Mouse (Mus musculus) erythroblast, embryonic 14.5 days (primary cell): ENCODE results near the gene Ugt2b35.

ENCODE experiments used
- GATA1 ChIP-seq: IDR thresholded peaks from 2 replicates; pipeline ENCODE4 v1.6.1; 2012; ENCODE audit warnings: low read length, inconsistent platforms, mixed read lengths
- TAL1 ChIP-seq: IDR thresholded peaks from 3 replicates; pipeline ENCODE4 v1.6.1; 2012; ENCODE audit warnings: low read length, inconsistent platforms, mixed read lengths

DNA sequence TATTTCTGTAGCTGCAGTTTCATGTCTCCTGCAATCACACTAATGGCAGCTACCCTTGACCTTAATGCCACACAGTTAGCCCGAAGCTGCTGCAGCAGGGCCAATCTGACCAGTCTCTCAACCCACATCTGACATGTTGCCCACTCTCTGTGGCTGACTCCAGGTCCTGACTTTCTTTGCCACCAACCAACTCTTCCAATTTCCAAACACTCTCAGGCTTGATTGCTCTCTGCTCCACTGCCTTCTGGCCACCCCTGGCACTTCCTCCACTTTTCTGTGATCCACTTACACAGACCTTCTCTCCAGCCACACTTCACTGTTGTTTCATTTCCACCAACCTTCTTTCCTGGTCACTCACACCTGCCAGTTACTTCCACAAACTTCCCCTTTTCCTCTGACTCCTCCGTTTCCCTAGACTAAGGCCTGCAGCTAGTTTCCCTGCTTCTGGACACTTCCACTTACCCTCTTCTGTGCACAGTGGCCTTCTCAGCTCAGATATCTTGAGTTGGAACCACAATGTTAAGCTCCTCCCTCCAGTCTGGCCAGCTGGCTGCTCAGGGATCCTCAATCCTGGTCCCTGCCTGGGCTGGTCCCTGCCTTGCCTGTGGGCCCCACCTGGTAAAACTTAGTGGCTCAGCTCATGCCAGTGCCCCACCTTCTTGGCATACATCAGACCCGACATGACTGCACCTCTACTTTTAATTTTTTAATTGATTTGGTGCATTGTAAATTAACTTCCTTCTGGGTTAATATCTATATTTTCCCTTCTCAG, 38.9 kb upstream of the Ugt2b35 start:
- TF ChIP-seq GATA1 (no peak), TAL1 (no peak)
